Mouse (Mus musculus) layer of hippocampus, adult 2 months (tissue): ENCODE data around the gene Dcaf11. TPM values are rescaled to one million over a fixed set of nuclear protein-coding genes. Genes with fewer than 3 reads are reported as not detected.

Experiments used
- DNase-seq, 2 experiments: peaks; one replicate each; pipeline ENCODE4 v3.0.0; 2022; ENCODE audit warnings: low spot score in 2 of 2
- H3K27ac ChIP-seq: fragments of 200-600 bp; 2 replicates; pipeline ENCODE4 v1.8.1; 2022
- H3K4me3 ChIP-seq: fragments of 200-600 bp; 2 replicates; pipeline ENCODE4 v1.8.1; 2022; ENCODE audit warnings: mild to moderate bottlenecking
- CTCF ChIP-seq: fragments of 200-600 bp; conservative IDR thresholded peaks from 2 replicates; pipeline ENCODE4 v1.8.1; 2022; ENCODE audit warnings: antibody characterized with exemption, mild to moderate bottlenecking, moderate library complexity
- long read RNA-seq, 2 experiments: library from polyadenylated mRNA; stranded (forward); transcript quantifications; one replicate each; pipeline ENCODE4 v2.0.0; 2021; ENCODE audit warnings: borderline mapping rate in 2 of 2
- total RNA-seq, 2 experiments: library from RNA; stranded (reverse); gene quantifications; 2 replicates each; pipeline ENCODE4 v1.2.3; 2021

Gene Dcaf11
- 10 to 100 TPM; 84.2 to 87.6 TPM for total RNA-seq
- long read RNA-seq, experiment 1, transcript Dcaf11-201 (15 exons, 2,601 nt) = minor isoform, 6 of 76 reads
- long read RNA-seq, experiment 1, transcript Dcaf11-202 (15 exons, 2,538 nt) = minor isoform, 6 of 76 reads
- long read RNA-seq, experiment 1, transcript Dcaf11-216 (15 exons, 2,624 nt) = minor isoform, 7 of 76 reads
- long read RNA-seq, experiment 1, transcript Dcaf11-206 (14 exons, 2,660 nt) = major isoform, 17 of 76 reads
- long read RNA-seq, experiment 1, partial matches to known transcripts = 7 of 76 reads
- long read RNA-seq, experiment 1, other reads (novel, unspliced or antisense) = 31 of 76 reads
- long read RNA-seq, experiment 2, transcript Dcaf11-201 (15 exons, 2,601 nt) = minor isoform, 11 of 106 reads
- long read RNA-seq, experiment 2, transcript Dcaf11-216 (15 exons, 2,624 nt) = minor isoform, 6 of 106 reads
- long read RNA-seq, experiment 2, transcript Dcaf11-206 (14 exons, 2,660 nt) = major isoform, 25 of 106 reads
- long read RNA-seq, experiment 2, partial matches to known transcripts = 15 of 106 reads
- long read RNA-seq, experiment 2, other reads (novel, unspliced or antisense) = 45 of 106 reads

DNA sequence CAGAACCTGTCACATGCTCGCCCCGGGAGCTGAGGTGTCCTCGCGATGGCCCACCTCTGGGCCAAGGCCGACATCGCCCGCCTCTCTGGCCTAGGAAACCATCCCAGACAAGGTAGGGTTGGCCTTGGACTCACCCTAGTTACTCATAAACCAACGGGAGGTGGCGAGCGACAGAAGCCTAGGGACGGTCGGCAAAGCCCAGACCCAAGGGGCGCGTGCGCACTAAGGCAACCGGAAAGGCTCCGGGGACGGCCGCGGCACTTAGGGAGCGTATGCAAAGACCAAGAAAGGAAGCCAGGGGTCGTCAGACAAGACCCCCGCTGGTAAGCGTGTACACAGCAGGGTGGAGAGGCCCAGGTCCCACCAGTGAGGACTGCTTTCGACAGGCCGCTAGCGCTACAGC is at the start of gene Dcaf11:
Gene Dcaf11, plus strand, starts transcription at position 208 of the 403 bp plus-strand sequence.
- peak within 1 kb of the TSS; percentile 88 for H3K4me3 ChIP-seq
- DNase-seq = peak; percentile 80 to 85

DNA sequence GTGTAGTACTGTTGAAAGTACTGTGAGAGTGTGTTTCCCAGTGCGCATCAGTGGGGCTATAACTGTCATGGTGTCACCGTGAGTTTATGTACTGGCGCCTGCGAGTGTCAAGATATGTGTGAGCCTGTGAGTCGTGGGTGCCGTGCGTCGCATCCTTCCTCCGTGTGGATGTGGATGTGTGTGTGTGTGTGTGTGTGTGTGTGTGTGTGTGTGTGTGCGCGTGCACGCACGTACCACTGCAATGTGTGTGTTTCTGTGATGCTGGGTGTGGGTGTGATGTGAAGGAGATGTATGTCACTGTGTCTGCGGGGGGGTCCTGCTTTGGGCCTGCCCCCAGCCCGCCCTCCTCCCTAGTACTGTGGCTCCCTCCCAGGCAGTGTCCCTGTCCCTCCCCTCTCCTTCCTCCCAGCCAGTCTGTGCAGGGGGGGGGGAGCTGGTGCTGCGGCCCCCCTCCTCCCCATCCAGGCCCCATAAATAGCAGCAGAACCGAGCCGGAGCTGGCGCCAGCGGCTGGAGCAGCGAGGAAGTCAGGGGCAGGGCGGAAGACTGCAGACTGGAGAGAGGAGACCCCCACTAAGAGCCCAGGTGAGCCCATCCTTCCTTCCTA is 49.6 kb upstream of the Dcaf11 start, which contains the start of gene Cpne6:
Gene Cpne6, plus strand, starts transcription at position 321 of the 607 bp plus-strand sequence.
- peak; percentile 68 to 77 for DNase-seq
- Histone ChIP-seq H3K4me3 (peak within 1 kb of the TSS; percentile 78), H3K27ac (peak within 1 kb of the TSS; percentile 100)
- no peak for TF ChIP-seq CTCF

More for the DNA sequence above, at the start of gene Dcaf11:
- peak; percentile 55 for TF ChIP-seq CTCF
- H3K27ac ChIP-seq = peak within 1 kb of the TSS; percentile 99

DNA sequence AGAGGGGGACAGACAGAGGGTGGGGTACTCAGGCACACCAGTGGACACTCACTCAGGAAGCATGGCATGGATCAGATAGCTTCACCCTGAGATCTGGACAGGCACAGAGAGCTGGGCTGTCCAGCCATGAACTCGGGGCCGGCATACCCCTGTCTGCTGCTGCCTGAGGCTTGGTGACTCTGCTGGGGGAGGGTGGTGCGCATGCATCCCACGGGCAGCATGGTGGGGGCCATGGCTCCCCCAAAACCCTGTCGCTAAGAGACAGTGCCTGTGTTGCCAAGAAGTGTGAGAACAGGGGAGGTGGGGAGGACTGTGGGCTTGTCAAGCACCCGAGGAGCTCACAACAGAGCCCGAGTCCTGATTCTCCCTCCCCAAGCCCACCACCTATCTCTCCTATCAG is 48.8 kb upstream of the Dcaf11 start:
- no peak for TF ChIP-seq CTCF
- Histone ChIP-seq H3K4me3 (peak overlapping the region; percentile 78), H3K27ac (peak overlapping the region; percentile 100)
- peak; percentile 76 to 86 for DNase-seq

DNA sequence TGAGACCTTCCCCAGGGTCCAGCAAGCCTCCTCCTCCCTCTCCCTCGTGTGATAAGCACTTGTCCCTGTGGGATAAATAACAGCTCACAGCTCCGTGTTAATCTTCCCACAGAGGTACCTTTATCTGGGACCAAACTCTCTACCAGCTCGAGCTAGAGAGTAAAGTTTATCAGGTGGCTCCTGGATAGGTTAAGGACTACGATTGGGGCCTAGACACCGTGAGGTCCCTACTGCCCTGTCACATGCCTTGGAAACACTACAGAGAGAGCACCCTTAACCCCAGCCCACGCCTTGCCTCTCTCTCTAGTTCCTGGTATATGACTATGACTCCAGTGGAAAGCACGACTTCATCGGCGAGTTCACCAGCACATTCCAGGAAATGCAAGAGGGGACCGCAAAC is 45.9 kb upstream of the Dcaf11 start:
- peak overlapping the region; percentile 78 for H3K4me3 ChIP-seq
- H3K27ac ChIP-seq = peak overlapping the region; percentile 100
- no peak for DNase-seq
- TF ChIP-seq CTCF = no peak

DNA sequence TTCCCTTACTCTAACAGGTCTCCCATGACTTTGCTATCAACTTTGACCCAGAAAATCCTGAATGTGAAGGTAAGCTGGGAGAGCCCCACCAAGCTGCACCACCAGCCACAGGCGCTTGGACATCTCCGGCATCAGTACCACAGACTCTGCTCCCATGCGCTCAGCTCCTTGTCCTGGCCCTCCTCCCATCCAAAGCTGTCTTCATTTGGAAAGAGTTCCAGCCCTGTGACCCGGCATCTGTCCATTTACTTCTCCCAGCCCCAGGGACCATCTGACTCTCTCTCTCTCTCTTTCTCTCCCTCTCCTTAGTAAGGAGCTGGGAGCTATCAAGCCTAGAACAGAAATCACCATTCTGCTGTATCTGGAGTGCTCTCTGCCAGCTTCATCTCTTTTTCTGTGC is 44.0 kb upstream of the Dcaf11 start:
- no peak for TF ChIP-seq CTCF
- no peak for DNase-seq
- no peak overlapping the region for H3K4me3 ChIP-seq
- peak overlapping the region; percentile 92; the same call in 1 of the 2 replicates for H3K27ac ChIP-seq

DNA sequence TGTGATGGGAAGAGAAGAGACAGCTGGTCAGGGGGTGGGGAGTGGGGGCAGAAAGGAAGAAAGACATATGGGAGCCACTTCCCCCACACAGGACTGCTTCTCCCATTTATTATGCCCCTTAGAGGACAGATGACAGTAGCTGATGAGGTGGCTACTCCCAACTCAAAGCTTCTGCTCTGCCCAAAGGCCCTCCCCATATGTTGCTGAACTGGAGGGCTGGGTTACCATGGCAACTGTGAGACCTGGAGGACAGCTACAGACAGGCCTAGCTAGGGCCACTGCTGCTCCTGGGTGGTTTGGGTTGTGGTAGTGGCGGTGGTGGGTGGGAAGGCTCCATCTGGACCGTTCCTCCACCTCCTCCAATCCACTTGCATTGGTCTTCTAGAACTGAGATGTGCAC is 40.9 kb upstream of the Dcaf11 start:
- no peak overlapping the region for H3K4me3 ChIP-seq
- DNase-seq = peak; percentile 60 to 86
- H3K27ac ChIP-seq = peak overlapping the region; percentile 92
- TF ChIP-seq CTCF = no peak

DNA sequence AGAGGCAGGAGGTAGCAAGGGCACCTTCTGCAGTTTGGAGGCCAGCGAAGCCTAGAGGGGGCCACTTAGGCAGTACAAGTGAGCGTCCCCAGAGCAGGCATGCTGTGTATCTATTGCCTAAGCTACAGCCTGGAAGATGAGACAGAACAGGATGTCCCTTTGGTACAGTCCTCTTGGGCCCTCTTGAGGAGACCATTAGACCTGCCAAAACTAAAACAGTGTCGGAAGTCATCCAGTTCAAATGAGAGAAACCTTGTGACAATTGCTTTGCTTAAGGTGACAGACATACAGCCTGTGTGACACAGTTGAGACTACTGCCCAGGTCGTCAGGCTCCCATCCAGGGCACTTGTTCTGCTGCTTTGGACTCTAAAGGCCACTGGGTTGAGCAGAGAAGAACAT is 40.2 kb upstream of the Dcaf11 start:
- H3K27ac ChIP-seq = peak overlapping the region; percentile 92
- no peak for DNase-seq
- peak; percentile 20; the same call in 1 of the 2 replicates for TF ChIP-seq CTCF

DNA sequence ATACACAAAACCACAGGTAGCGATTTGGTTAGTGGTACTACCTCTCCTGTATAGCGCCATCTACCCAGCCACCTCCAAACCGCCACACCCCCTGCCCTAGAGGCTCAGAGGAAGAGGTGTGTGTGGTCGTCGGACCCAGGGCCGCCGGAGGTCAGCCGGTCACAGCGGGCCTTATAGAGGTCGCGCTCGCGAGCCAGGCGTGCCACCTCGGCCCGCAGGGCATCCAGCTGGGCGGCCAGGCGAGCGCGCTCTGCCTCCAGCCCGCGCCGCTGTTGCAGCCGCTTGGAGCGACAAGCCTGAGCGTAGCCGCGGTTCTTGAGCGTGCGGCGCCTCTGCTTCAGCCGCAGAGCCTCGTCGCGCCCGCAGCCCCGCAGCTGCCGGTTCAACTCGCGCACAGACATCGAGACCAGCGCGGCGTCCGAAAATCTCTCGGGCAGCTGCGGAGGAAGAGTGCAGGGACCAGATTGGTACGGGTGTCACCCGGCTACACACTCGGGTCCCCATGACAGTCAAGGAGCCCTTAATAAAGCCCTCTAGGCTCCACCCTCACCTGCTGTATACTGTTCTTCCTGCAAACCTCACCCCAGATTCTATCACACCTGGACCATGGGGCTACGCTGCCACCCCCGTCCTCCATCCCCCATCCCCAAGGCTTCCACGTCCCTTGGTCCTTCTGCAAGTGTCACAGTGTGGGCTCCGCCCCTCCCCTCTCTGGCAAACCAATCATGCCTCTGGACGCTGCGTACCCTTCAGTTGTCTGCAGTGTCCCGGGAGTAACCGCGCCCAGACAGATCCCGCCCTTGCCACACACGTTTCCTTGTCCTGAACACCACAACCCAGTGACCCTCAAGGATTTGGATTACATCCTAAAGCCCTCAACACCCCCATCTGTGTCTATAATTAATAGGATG is 39.1 kb upstream of the Dcaf11 start:
- TF ChIP-seq CTCF = peak; percentile 58
- Histone ChIP-seq H3K27ac (peak overlapping the region; percentile 92), H3K4me3 (peak overlapping the region; percentile 62)
- no peak for DNase-seq

More for the DNA sequence above, 40.2 kb upstream of the Dcaf11 start:
- peak overlapping the region; percentile 30 for H3K4me3 ChIP-seq

DNA sequence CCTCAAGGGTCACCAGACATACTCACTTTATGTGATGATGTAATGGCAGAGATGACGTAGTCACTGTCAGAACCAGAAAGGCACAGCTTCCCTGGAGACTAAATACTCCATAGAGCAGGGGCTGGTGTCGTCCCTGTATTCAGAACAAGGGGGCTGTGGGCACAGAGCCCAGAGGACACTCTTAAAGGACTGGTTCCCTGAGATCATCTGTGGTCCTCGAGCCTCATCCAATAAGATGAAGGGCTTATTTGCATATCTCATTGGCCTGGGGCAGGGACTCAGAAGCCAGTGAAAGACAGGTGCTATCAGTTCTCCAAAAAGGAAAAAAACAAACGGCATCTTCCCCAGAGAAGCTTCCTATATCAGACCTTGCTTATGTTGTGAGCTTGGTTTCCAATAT is 35.7 kb upstream of the Dcaf11 start:
- no peak overlapping the region for H3K27ac ChIP-seq
- DNase-seq = no peak
- TF ChIP-seq CTCF = no peak
- H3K4me3 ChIP-seq = no peak overlapping the region

DNA sequence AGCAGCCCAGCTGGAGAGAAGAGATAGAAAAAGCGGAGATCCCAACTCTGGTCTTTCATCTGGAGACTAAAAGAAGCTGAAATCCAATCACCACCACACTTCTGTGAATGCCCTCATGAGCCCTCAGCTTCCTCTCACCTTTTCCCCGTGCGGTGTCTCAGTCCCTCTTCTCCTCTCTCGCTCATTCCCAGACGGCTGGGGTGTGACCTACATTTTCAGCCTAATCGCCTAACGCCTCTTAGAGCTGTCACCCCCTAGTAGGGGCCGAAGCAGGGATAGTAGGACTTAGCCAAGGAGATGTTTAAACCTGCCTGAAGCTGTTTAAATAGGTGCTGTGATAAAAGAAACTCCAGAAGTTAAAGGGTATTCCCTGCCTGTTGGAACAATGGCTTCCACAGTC is 35.0 kb upstream of the Dcaf11 start, which contains the start of gene Nrl:
Gene Nrl, minus strand, starts transcription at position 197 of the 400 bp plus-strand sequence.
- Histone ChIP-seq H3K27ac (no peak within 1 kb of the TSS), H3K4me3 (no peak within 1 kb of the TSS)
- no peak for TF ChIP-seq CTCF
- no peak for DNase-seq

DNA sequence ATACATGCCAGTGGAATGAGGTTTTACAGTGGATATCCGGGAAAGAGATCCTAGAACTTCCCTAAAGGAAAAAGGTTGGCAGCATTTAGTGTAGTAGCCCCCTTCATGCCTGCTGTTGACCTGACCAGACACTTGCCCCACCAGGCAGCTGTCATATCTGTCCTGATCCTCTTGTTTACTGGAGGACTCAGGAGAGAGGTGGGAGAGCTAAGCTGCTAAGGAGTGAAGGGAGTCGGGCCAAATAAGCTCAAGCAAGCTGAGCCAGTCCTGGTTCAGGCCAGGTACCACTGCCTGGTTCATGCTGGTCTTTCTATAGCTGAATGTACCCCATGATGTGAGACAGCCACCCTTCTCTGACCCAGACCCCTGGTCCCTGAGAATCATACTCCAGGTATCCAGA is 33.1 kb upstream of the Dcaf11 start:
- H3K27ac ChIP-seq = no peak overlapping the region
- H3K4me3 ChIP-seq = no peak overlapping the region
- DNase-seq = no peak
- no peak for TF ChIP-seq CTCF

DNA sequence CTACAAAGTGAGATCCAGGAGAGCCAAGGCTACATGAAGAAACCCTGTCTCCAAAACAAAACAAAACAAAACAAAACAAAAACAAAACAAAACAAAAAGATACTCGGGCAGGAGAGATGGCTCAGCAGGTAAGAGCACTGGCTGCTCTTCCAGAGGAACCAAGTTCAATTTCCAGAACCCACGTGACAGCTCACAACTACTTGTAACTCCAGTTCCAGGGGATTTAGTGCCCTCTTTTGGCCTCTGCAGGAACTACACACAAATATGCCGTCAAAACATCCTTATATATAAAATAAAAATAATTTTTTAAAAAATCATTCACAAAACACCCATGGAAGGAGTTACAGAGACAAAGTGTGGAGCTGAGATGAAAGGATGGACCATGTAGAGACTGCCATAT is 31.9 kb upstream of the Dcaf11 start:
- Histone ChIP-seq H3K27ac (no peak overlapping the region), H3K4me3 (no peak overlapping the region)
- DNase-seq = no peak
- TF ChIP-seq CTCF = peak; percentile 74
